Mouse (Mus musculus): ENCODE results near the gene Myo1b.

Gene Myo1b

GRCm38 (mm10) chr1:51915576-51916156 is at the start of gene Myo1b:
Gene Myo1b, minus strand, starts transcription at chr1:51916071.
- DNase-seq = peak; percentile 26 to 40

- DNase-seq = no peak
Observed at GRCm38 (mm10) chr1:51964647-51965046, 48.8 kb upstream of the Myo1b start.

DNA sequence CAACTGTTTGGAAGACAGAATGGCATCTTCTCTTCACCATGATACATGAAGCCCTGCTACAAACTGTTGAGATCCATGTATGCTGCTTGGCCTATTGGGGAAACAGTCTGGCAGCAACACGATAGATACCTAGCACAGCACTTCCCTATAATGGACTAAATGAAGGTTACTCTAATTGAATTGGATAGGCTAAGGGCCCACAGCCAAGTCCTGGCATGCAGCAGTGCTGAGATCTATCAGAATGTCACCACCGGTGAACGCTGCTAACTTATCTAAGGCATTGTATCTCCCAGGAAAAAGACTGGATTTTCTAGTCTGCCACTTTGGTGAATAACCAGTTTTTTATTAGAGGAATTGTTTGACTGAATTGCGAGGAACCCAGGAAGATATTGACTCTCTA is 31.2 kb upstream of the Myo1b start:
- DNase-seq = no peak

DNA sequence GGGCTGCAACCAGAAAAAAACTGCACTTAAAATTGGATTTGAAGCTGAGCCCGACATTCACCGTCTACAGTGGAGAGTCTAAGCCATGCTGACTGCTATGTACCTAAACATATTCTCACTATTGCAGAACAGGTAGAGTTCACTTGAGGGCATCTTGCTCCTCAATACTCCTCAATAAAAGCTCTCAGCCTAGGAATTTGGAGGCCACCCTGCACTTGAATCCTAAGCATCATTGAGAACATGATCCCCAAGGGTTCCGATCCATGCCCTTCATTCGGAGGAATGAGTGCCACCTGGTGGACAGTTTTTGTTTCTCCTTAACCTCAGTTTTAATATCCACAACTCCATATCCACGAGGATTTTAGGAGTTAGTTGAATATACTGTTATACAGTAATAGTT is 28.9 kb upstream of the Myo1b start:
- peak; percentile 43 to 49 for DNase-seq

DNA sequence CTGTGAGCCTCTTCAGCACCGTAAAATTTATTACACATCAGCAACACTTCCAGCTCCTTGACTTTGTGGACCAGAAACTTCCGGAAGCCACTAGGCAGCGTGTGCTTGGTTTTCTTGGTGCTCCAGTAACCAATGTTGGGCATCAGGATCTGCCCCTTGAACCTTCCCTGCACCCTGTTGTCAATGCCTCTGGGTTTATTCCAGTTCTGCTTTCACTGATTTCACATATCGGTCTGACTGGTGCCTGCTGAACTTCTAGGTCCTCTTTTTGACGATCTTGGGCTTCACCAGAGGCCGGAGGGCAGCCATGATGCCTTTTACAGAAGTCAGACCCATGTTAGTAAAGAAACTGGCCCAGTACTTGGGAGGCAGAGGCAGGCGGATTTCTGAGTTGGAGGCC is 22.5 kb upstream of the Myo1b start:
- DNase-seq = no peak

DNA sequence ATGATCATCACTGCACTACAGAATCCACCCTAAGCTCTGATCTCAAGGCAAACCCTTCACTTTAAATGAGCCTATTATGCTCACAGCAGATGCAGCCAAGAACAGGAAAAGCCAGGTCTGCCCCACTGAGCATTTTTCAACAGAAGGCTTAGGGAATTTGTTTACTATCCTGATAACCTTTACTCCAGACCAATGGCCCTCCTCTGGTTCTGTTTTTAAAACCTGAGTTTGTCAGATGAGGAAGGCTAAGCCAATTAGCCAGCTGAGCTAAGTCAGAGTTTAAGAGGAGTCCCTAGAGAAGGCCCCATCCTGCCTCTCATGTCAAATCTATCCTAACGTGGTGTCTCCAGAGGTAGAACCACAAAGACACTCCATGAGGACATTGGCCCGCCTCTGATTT is 19.1 kb upstream of the Myo1b start:
- peak in 1 of 2 experiments; percentile 6 for DNase-seq

- peak; percentile 62 to 69 for DNase-seq
Observed at GRCm38 (mm10) chr1:51934176-51934924, 18.5 kb upstream of the Myo1b start.

DNA sequence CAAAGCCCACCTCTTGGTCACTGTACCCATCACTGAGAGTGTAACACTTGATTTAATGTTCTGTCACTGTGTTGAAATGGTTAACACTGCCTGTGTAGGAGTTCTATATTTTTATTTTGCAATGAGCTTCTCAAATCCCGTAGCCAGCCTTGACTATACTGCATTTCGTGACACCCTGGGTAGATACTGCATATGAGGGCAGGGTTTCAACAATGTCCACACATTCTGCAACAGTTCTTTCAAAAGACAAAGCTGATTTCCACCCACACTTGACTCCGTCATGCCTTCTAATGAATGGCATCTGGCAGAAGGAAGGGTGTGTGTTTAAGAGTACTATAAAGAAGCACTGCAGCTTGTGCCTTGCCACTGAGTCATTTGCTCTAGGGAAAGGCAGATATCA is 17.0 kb upstream of the Myo1b start:
- no peak for DNase-seq

- DNase-seq = no peak
Observed at GRCm38 (mm10) chr1:51931561-51931960, 15.7 kb upstream of the Myo1b start.

DNA sequence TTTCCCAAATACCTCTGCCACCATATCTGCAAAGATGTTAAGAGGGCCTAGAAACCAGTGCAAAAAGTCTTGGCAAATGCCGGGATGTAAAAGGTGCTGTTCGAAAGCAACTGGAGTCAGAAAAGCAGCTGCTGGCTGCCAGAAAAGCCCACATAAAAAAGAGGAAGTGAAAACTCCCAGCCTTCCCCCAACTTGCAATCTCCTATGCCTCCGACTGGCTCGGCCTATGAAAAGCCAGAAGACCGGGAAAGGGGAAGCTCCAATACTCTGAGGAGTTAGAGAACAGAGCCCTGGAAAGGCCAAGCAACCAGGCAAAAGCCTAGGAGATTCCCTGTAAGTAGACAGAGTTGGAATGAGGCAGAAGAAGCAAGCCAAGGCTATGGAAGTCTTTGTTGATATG is 14.7 kb upstream of the Myo1b start:
- DNase-seq = peak; percentile 56 to 63

- no peak for DNase-seq
Observed at GRCm38 (mm10) chr1:51929557-51929956, 13.7 kb upstream of the Myo1b start.

DNA sequence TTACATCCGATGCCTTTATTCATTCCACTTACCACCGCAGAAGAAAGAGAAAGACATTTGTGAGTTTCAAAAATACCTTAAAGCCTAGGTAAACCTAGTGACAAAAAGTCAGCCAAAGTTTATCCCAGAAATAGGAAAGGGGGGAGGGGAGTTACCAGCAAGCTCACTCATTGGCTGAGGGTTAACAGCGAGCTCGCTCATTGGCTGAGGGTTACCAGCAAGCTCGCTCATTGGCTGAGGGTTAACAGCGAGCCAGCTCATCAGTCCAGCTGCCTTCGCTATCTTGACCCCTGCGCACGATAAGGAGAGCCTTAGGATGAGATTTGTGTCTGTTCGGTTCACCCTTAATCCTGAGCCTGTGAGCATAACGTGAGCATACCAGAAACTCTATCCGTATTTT is 6.9 kb upstream of the Myo1b start:
- no peak for DNase-seq

- no peak for DNase-seq
Observed at GRCm38 (mm10) chr1:51916276-51916675, 405 bp upstream of the Myo1b start.

- DNase-seq = peak; percentile 13 to 16
Observed at GRCm38 (mm10) chr1:51915051-51915575, 758 bp downstream of the Myo1b start.

GRCm38 (mm10) chr1:51914095-51914494 is 1.8 kb downstream of the Myo1b start:
- DNase-seq = no peak

GRCm38 (mm10) chr1:51913071-51913814 is 2.6 kb downstream of the Myo1b start:
- no peak for DNase-seq

DNA sequence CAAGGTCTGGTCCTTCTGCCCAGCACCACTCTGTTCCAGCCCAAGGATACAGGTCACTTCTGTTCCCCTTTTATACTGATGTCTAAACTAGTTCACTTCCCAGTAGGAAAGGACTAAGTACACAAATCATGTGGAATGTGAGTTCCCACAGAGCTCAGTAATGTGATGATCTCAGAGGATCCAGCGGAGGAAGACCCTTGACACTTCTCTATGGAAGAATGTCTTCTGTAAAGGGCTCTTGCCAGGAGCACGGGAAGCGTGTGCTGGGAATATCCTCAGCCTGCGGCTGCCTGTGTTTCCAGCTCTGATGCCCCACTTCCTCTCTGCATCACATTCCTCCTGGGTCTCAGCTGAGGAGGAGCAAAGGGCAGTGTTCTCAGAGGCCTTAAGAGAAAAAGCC is 4.5 kb downstream of the Myo1b start:
- DNase-seq = no peak

DNA sequence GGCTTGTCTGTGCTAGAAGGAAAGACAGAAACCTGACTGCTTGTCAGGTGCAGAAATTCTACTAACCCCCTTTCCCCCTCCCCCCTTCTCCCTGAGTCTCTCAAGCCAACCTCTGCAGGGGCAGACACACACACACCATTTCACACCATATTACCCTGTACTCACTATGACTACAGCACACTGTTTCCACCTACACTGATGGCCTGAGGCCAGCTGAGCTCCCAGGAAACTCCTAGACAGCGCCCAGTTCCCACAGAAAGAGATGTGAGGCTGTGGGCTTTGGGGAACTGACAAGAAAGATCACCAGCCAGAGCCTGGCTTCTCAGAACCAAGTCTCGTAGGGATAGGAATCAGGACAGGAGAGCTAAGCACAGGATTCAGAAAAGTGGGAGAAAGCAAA is 6.7 kb downstream of the Myo1b start:
- DNase-seq = no peak

GRCm38 (mm10) chr1:51907821-51908220 is 8.1 kb downstream of the Myo1b start:
- peak; percentile 28 to 30 for DNase-seq

GRCm38 (mm10) chr1:51906206-51906906 is 9.5 kb downstream of the Myo1b start:
- no peak for DNase-seq

- DNase-seq = no peak
Observed at GRCm38 (mm10) chr1:51905073-51905472, 10.8 kb downstream of the Myo1b start.

GRCm38 (mm10) chr1:51897160-51897572 is 18.7 kb downstream of the Myo1b start:
- no peak for DNase-seq

- no peak for DNase-seq
Observed at GRCm38 (mm10) chr1:51895961-51896360, 19.9 kb downstream of the Myo1b start.

Measured in B cell, adult 2 months (primary cell).